Mouse (Mus musculus) forebrain, embryonic 11.5 days (tissue): ENCODE results near the gene Tnfrsf17. TPM values are rescaled to one million over a fixed set of nuclear protein-coding genes. Genes with fewer than 3 reads are reported as not detected.
"Not testable (repeated sequence)": the region's sequence is repeated elsewhere in the genome, so short reads cannot be mapped to it uniquely, and the experiment has no call there.

ENCODE experiments used
- ATAC-seq: fragments of 200-750 bp; cut with Nextera tagmentation; replicated peaks from 2 replicates; pipeline ENCODE4 v1.8.0; 2017; ENCODE audit warnings: moderate TSS enrichment; ENCODE audit not compliant: low FRiP score
- DNase-seq: peaks from one replicate; pipeline ENCODE4 v3.0.0-alpha.2; 2017; ENCODE audit warnings: low spot score
- H3K27ac ChIP-seq: fragments of 300-500 bp; sonication (generic); 2 replicates; pipeline ENCODE4 v1.5.1; 2014; ENCODE audit warnings: low read depth, low read length
- H3K27me3 ChIP-seq: fragments of 300-500 bp; sonication (generic); 2 replicates; pipeline ENCODE4 v1.6.1; 2014; ENCODE audit warnings: mild to moderate bottlenecking, low read length, mixed read lengths; ENCODE audit not compliant: control insufficient read depth, insufficient read depth
- H3K36me3 ChIP-seq: fragments of 300-500 bp; sonication (generic); 2 replicates; pipeline ENCODE4 v1.6.1; 2014; ENCODE audit warnings: mild to moderate bottlenecking, low read length, moderate library complexity, mixed read lengths; ENCODE audit not compliant: control insufficient read depth, insufficient read depth
- H3K4me1 ChIP-seq: fragments of 300-500 bp; sonication (generic); replicated peaks from 2 replicates; pipeline ENCODE4 v1.6.1; 2014; ENCODE audit warnings: low read length, mixed read lengths; ENCODE audit not compliant: control insufficient read depth, insufficient read depth
- H3K4me2 ChIP-seq: fragments of 300-500 bp; sonication (generic); 2 replicates; pipeline ENCODE4 v1.6.1; 2014; ENCODE audit warnings: low read depth, mild to moderate bottlenecking, low read length, moderate library complexity, mixed read lengths; ENCODE audit not compliant: severe bottlenecking
- H3K4me3 ChIP-seq: fragments of 300-500 bp; sonication (generic); 2 replicates; pipeline ENCODE4 v1.5.1; 2014; ENCODE audit warnings: low read depth, low read length
- H3K9ac ChIP-seq: fragments of 300-500 bp; sonication (generic); 2 replicates; pipeline ENCODE4 v1.6.1; 2014; ENCODE audit warnings: low read length
- H3K9me3 ChIP-seq: fragments of 300-500 bp; sonication (generic); 2 replicates; pipeline ENCODE4 v1.6.1; 2016; ENCODE audit warnings: low read length, mixed read lengths; ENCODE audit not compliant: control insufficient read depth
- WGBS: fragments of 180-500 bp; shearing (Covaris S2); extraction: QIAGEN DNeasy Blood & Tissue Kit; methylation state at CpG from one replicate; pipeline ENCODE4 v1.1.7; 2014; 5-methylcytosine and 5-hydroxymethylcytosine counted together
- polyA plus RNA-seq: library from polyadenylated mRNA; unstranded; fragments of >200 nt; fragmentation: Nextera tagmentation; extraction: Ambion mirVana; gene quantifications from 2 replicates; pipeline ENCODE4 v1.2.1, GENCODE M21; 2014

Tnfrsf17 gene
- polyA plus RNA-seq, 1 experiment from 2014 or later, result not detected

- Histone ChIP-seq H3K4me1 (no peaks in the 10 kb centered on the region), H3K9me3 (no peaks in the 10 kb centered on the region), H3K27ac (no peak overlapping the region), H3K36me3 (no peaks in the 10 kb centered on the region), H3K27me3 (no peaks in the 10 kb centered on the region), H3K9ac (no peak overlapping the region), H3K4me3 (no peak overlapping the region), H3K4me2 (no peak overlapping the region)
- ATAC-seq, result no peak
- DNase-seq, result no peak
- WGBS, result 87% methylated on average over 2 of the region's 2 CpGs
These were observed 27.7 kb upstream of the Tnfrsf17 start for GRCm38 (mm10) chr16:11285949-11286348.

- not testable (repeated sequence) for H3K9me3 ChIP-seq, H3K9ac ChIP-seq, H3K4me2 ChIP-seq, ATAC-seq, H3K27me3 ChIP-seq, H3K4me1 ChIP-seq, H3K27ac ChIP-seq, DNase-seq, H3K4me3 ChIP-seq, H3K36me3 ChIP-seq
- 95% methylated on average over 7 of the region's 8 CpGs for WGBS
These were observed 24.7 kb upstream of the Tnfrsf17 start for GRCm38 (mm10) chr16:11288873-11289272.

GRCm38 (mm10) chr16:11295583-11295982 is 18.0 kb upstream of the Tnfrsf17 start:
- ATAC-seq, H3K27ac ChIP-seq: not testable (repeated sequence)
- 74% methylated on average over 4 of the region's 4 CpGs for WGBS

GRCm38 (mm10) chr16:11297700-11298099 is 15.9 kb upstream of the Tnfrsf17 start:
- H3K9me3 ChIP-seq, DNase-seq, H3K9ac ChIP-seq, H3K4me2 ChIP-seq, H3K4me3 ChIP-seq, H3K36me3 ChIP-seq, ATAC-seq, H3K27me3 ChIP-seq, H3K4me1 ChIP-seq, H3K27ac ChIP-seq: not testable (repeated sequence)
- WGBS, result 85% methylated on average over 1 of the region's 1 CpGs

More at GRCm38 (mm10) chr16:11295583-11295982, 18.0 kb upstream of the Tnfrsf17 start:
- H3K4me2 ChIP-seq, DNase-seq, H3K9me3 ChIP-seq, H3K27me3 ChIP-seq, H3K4me1 ChIP-seq, H3K9ac ChIP-seq, H3K36me3 ChIP-seq, H3K4me3 ChIP-seq: not testable (repeated sequence)

GRCm38 (mm10) chr16:11303741-11304140 is 9.9 kb upstream of the Tnfrsf17 start:
- Histone ChIP-seq H3K27ac (no peak overlapping the region), H3K27me3 (no peaks in the 10 kb centered on the region), H3K4me2 (no peak overlapping the region), H3K9me3 (no peaks in the 10 kb centered on the region), H3K4me3 (no peak overlapping the region), H3K36me3 (no peaks in the 10 kb centered on the region), H3K9ac (no peak overlapping the region), H3K4me1 (no peaks in the 10 kb centered on the region)
- DNase-seq, result no peak
- ATAC-seq, result no peak

- no peak for ATAC-seq
- Histone ChIP-seq H3K4me1 (no peaks in the 10 kb centered on the region), H3K9ac (no peak overlapping the region), H3K36me3 (no peaks in the 10 kb centered on the region), H3K9me3 (no peaks in the 10 kb centered on the region), H3K4me2 (no peak overlapping the region), H3K4me3 (no peak overlapping the region), H3K27me3 (no peaks in the 10 kb centered on the region), H3K27ac (no peak overlapping the region)
- 85% methylated on average over 2 of the region's 2 CpGs for WGBS
- no peak for DNase-seq
These were observed 8.1 kb upstream of the Tnfrsf17 start for GRCm38 (mm10) chr16:11305531-11305930.

- no peak overlapping the region for H3K9ac ChIP-seq
- WGBS, result 85% methylated on average over 5 of the region's 5 CpGs
- H3K27ac ChIP-seq, result no peak overlapping the region
- no peaks in the 10 kb centered on the region for H3K9me3 ChIP-seq
- no peak overlapping the region for H3K4me3 ChIP-seq
- H3K27me3 ChIP-seq, result no peaks in the 10 kb centered on the region
- no peaks in the 10 kb centered on the region for H3K4me1 ChIP-seq
- no peak for ATAC-seq
- no peak for DNase-seq
- H3K36me3 ChIP-seq, result no peaks in the 10 kb centered on the region
- H3K4me2 ChIP-seq, result no peak overlapping the region
These were observed 2.2 kb downstream of the Tnfrsf17 start for GRCm38 (mm10) chr16:11315786-11316320.

GRCm38 (mm10) chr16:11316748-11317147 is 3.1 kb downstream of the Tnfrsf17 start:
- 72% methylated on average over 5 of the region's 5 CpGs for WGBS
- DNase-seq (no peak), ATAC-seq (no peak)
- Histone ChIP-seq H3K36me3 (no peaks in the 10 kb centered on the region), H3K27ac (no peak overlapping the region), H3K4me3 (no peak overlapping the region), H3K9ac (no peak overlapping the region), H3K27me3 (no peaks in the 10 kb centered on the region), H3K4me1 (no peaks in the 10 kb centered on the region), H3K9me3 (no peaks in the 10 kb centered on the region), H3K4me2 (no peak overlapping the region)

GRCm38 (mm10) chr16:11317324-11317723 is 3.7 kb downstream of the Tnfrsf17 start:
- Histone ChIP-seq H3K27ac (no peak overlapping the region), H3K36me3 (no peaks in the 10 kb centered on the region), H3K4me3 (no peak overlapping the region), H3K4me2 (no peak overlapping the region), H3K9me3 (no peaks in the 10 kb centered on the region), H3K9ac (no peak overlapping the region), H3K4me1 (0 out of 2 replicates have a peak, but pooled peaks cover under 1% of the 10 kb centered on the region), H3K27me3 (no peaks in the 10 kb centered on the region)
- ATAC-seq (no peak), DNase-seq (no peak)
- WGBS, result 68% methylated on average over 6 of the region's 6 CpGs
